Mouse (Mus musculus) left cerebral cortex, adult 2 months (tissue): ENCODE measurements around the gene Zbtb4. TPM values are rescaled to one million over a fixed set of nuclear protein-coding genes. Genes with fewer than 3 reads are reported as not detected.
A peak's percentile ranks its signal among the peaks of the same experiment; 100 is the strongest.
"Not testable (repeated sequence)": the region's sequence is repeated elsewhere in the genome, so short reads cannot be mapped to it uniquely, and the experiment has no call there.

Experiments used
- DNase-seq, 2 experiments: peaks; one replicate each; pipeline ENCODE4 v3.0.0; 2021 to 2022; ENCODE audit warnings: low spot score in 2 of 2, mixed read lengths in 1 of 2; ENCODE audit errors: extremely low spot score in 1 of 2
- H3K27ac ChIP-seq: fragments of 200-600 bp; 2 replicates; pipeline ENCODE4 v1.8.1; 2022
- H3K4me3 ChIP-seq: fragments of 200-600 bp; 2 replicates; pipeline ENCODE4 v1.8.1; 2022
- CTCF ChIP-seq: fragments of 200-600 bp; IDR thresholded peaks from 2 replicates; pipeline ENCODE4 v1.8.1; 2022; ENCODE audit warnings: antibody characterized with exemption, mild to moderate bottlenecking, moderate library complexity
- intact Hi-C: fragments of 180-260 bp; cut with DNase I; formaldehyde crosslinking; loops from one replicate; pipeline ENCODE4 v1.15.1; 2025
- long read RNA-seq, 2 experiments: library from polyadenylated mRNA; stranded (forward); transcript quantifications; one replicate each; pipeline ENCODE4 v2.0.0; 2021; ENCODE audit warnings: borderline mapping rate in 2 of 2
- total RNA-seq, 2 experiments: library from RNA; stranded (reverse); gene quantifications; 2 replicates each; pipeline ENCODE4 v1.2.3; 2021

Gene Zbtb4
- total RNA-seq = 100 to 1,000 TPM; 134 to 167 TPM
- long read RNA-seq, experiment 1, full-length matches to known transcripts = 16 of 51 reads
- long read RNA-seq, experiment 1, partial matches to known transcripts = 1 of 51 reads
- long read RNA-seq, experiment 1, other reads (novel, unspliced or antisense) = 34 of 51 reads
- long read RNA-seq, experiment 2, full-length matches to known transcripts = 10 of 47 reads
- long read RNA-seq, experiment 2, partial matches to known transcripts = 1 of 47 reads
- long read RNA-seq, experiment 2, other reads (novel, unspliced or antisense) = 36 of 47 reads

GRCm38 (mm10) chr11:69765221-69766125, at the start of gene Zbtb4:
TSS of gene Zbtb4 (plus strand) at chr11:69765912.
- DNase-seq = no peak
- H3K27ac ChIP-seq = peak within 1 kb of the TSS; percentile 99
- intact Hi-C loops = loop anchor here (2.0 kb wide), 2 partner anchors 37 to 69 kb away; no protein-coding TSS in a partner anchor
- peak within 1 kb of the TSS; percentile 99 for H3K4me3 ChIP-seq
- no peak for TF ChIP-seq CTCF

- DNase-seq = no peak
- H3K27ac ChIP-seq = no peak overlapping the region; the same call in 1 of the 2 replicates
- no peak overlapping the region for H3K4me3 ChIP-seq
- TF ChIP-seq CTCF = no peak
- intact Hi-C loops = loop anchor here (2.0 kb wide), 1 partner anchor 33 kb away; the partner anchor contains the start of gene Senp3
Measured at GRCm38 (mm10) chr11:69715929-69716328, 49.8 kb upstream of the Zbtb4 start.

- Histone ChIP-seq H3K4me3 (no peak overlapping the region), H3K27ac (no peak overlapping the region)
- no peak; the same call in 1 of the 2 replicates for TF ChIP-seq CTCF
- intact Hi-C loops = no loop called here
- no peak for DNase-seq
Measured at GRCm38 (mm10) chr11:69716953-69717352, 48.8 kb upstream of the Zbtb4 start.

GRCm38 (mm10) chr11:69718661-69719060, 47.1 kb upstream of the Zbtb4 start:
- no peak for DNase-seq
- Histone ChIP-seq H3K27ac (no peak overlapping the region), H3K4me3 (no peak overlapping the region)
- no peak for TF ChIP-seq CTCF
- intact Hi-C loops = no loop called here

DNA sequence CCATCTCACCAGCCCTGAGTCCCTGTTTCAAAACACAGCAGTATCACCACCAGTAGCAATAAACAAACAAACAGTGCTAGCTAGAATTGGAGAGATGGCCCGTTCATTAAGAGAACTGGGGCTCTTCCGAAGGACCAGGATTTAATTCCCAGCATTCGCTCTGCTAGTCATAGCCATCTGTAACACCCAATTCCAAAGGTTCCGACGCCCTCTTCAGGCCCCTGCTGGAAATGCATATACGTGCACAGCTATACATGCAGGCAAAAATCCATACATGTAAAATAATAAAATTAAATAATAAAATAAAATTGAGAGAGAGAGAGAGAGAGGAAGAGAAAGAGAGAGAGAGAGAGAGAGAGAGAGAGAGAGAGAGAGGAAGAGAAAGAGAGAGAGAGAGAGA, 46.3 kb upstream of the Zbtb4 start:
- no peak for DNase-seq
- no peak overlapping the region for H3K27ac ChIP-seq
- intact Hi-C loops = no loop called here
- no peak; the same call in 1 of the 2 replicates for TF ChIP-seq CTCF
- H3K4me3 ChIP-seq = no peak overlapping the region

DNA sequence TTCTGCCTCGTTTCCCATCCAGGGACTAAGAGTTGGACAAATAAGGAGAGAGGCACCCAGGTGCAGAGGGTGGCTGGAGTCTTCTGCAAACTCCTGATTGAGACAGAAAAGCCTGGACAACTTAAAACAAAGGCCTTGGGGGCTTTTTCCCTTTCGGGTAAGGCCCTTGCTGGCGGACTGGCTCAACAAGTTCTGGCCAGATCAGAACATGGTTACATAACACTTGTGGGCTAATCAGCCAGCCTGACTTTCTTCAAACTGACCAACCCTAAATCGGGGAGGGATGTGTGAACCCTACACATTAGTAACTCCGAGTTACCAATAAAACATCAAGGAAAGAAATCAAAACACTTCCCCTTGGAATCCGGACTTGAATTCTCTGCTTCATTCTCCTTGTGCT, 44.9 kb upstream of the Zbtb4 start:
- intact Hi-C loops = no loop called here

GRCm38 (mm10) chr11:69723074-69723473, 42.6 kb upstream of the Zbtb4 start:
- H3K27ac ChIP-seq = no peak overlapping the region
- no peak for DNase-seq
- no peak for TF ChIP-seq CTCF
- no peak overlapping the region for H3K4me3 ChIP-seq
- intact Hi-C loops = no loop called here

More for the DNA sequence above, 44.9 kb upstream of the Zbtb4 start:
- DNase-seq = no peak
- Histone ChIP-seq H3K4me3 (no peak overlapping the region), H3K27ac (no peak overlapping the region)
- no peak for TF ChIP-seq CTCF

- DNase-seq = no peak
- intact Hi-C loops = no loop called here
- H3K4me3 ChIP-seq = no peak overlapping the region
- no peak for TF ChIP-seq CTCF
- no peak overlapping the region for H3K27ac ChIP-seq
Measured at GRCm38 (mm10) chr11:69725951-69726350, 39.8 kb upstream of the Zbtb4 start.

DNA sequence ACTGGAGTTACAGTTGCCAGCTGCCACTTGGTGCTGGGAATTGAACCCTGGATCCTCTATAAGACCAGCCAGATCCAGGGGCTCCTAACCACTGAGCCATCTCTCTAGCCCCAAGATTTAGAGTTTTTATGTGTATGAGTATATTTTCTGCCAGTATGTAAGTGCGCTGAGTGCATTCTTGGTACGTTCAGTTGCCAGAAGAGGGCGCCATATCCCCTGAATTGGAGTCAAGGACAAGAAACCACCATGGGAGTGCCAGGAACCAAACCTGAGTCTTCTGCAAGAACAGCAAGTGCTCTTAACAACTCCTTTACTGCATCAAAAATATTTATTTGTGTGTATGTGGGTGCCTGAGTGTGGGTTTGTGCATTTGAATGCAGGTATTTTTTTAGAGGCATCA, 36.6 kb upstream of the Zbtb4 start:
- DNase-seq = no peak
- intact Hi-C loops = no loop called here
- Histone ChIP-seq H3K4me3 (no peak overlapping the region), H3K27ac (no peak overlapping the region)
- TF ChIP-seq CTCF = peak; percentile 55

DNA sequence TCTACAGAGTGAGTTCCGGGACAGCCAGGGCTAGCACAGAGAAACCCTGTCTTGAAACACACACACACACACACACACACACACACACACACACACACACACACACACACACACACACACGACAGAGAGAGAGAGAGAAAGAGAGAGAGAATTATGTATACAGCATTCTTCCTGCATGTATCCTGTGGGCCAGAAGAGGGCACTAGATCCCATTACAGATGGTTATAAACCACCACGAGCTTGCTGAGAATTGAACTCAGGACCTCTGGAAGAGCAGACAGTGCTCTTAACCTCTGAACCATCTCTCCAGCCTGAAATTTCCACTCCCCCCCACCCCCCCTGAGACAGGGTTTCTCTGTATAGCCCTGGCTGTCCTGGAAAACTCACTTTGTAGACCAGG, 34.3 kb upstream of the Zbtb4 start:
- TF ChIP-seq CTCF = peak; percentile 2; the same call in 1 of the 2 replicates
- H3K4me3 ChIP-seq, intact Hi-C loops, DNase-seq, H3K27ac ChIP-seq: not testable (repeated sequence)

DNA sequence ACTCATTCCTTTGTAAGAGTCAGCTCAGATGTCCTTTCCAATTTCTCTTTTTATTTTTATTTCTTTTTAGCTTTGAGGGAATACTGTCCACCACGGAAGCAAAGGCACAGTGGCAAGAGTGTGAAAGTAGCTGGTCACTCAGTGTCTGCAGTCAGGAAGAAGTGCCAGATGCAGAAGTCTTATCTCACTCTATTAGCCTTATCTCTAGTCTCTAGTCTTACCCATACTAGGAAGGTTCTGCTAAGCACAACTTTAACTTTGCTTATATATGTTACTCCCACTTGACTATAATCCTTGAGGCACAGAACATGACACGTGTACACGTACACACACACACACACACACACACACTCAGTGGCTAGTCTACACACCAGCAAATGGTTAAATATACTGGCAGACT, 14.1 kb upstream of the Zbtb4 start:
- no peak for TF ChIP-seq CTCF
- DNase-seq = no peak
- intact Hi-C loops = no loop called here
- H3K27ac ChIP-seq = no peak overlapping the region
- no peak overlapping the region for H3K4me3 ChIP-seq

DNA sequence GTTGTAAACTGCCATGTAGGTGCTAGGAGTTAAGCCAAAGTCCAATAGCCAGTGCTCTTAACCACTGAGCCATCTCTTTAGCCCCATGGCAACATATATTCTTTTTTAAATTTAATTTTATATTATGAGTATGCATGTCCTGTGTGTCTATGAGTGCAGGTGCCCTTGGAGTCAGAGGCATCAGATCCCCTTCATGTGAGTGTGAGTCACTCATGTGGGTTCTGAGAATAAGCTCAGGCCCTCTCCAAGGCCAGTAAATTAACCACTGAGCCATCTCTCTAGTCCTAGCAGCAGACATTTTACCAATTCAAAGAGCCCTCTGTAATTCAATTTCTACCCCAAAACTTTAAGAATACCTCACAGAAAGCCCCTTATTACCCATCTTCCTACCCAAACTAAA, 13.0 kb upstream of the Zbtb4 start:
- no peak overlapping the region for H3K27ac ChIP-seq
- intact Hi-C loops = no loop called here

More for the DNA sequence above, 13.0 kb upstream of the Zbtb4 start:
- DNase-seq = no peak
- no peak overlapping the region for H3K4me3 ChIP-seq
- TF ChIP-seq CTCF = no peak
